Mouse (Mus musculus) liver, embryonic 11.5 days (tissue): ENCODE measurements at regions not wholly inside any gene's neighbourhood (a gene's known extent, or its start where the extent isn't known, plus 50 kb on each side); places are given as distances from the start of the nearest gene placed in this dataset.

Experiments
- ATAC-seq: fragments of 200-750 bp; cut with Nextera tagmentation; replicated peaks from 2 replicates; pipeline ENCODE4 v1.8.0; 2017; ENCODE audit warnings: moderate number of reproducible peaks, mild to moderate bottlenecking, moderate TSS enrichment, moderate library complexity; ENCODE audit not compliant: low FRiP score
- DNase-seq: peaks from one replicate; pipeline ENCODE4 v3.0.0-alpha.2; 2017; ENCODE audit warnings: low spot score
- H3K27ac ChIP-seq: fragments of 300-500 bp; sonication (generic); 2 replicates; pipeline ENCODE4 v1.5.1; 2014; ENCODE audit warnings: mild to moderate bottlenecking, low read depth, low read length, control low read depth
- H3K27me3 ChIP-seq: fragments of 300-500 bp; sonication (generic); replicated peaks from 2 replicates; pipeline ENCODE4 v1.6.1; 2014; ENCODE audit warnings: low read length, mixed read lengths; ENCODE audit not compliant: control insufficient read depth, insufficient read depth
- H3K36me3 ChIP-seq: fragments of 300-500 bp; sonication (generic); 2 replicates; pipeline ENCODE4 v1.6.1; 2014; ENCODE audit warnings: mild to moderate bottlenecking, low read length, moderate library complexity, mixed read lengths; ENCODE audit not compliant: control insufficient read depth, insufficient read depth
- H3K4me1 ChIP-seq: fragments of 300-500 bp; sonication (generic); replicated peaks from 2 replicates; pipeline ENCODE4 v1.6.1; 2014; ENCODE audit warnings: low read length, mixed read lengths; ENCODE audit not compliant: control insufficient read depth, insufficient read depth
- H3K4me2 ChIP-seq: fragments of 300-500 bp; sonication (generic); 2 replicates; pipeline ENCODE4 v1.6.1; 2014; ENCODE audit warnings: mild to moderate bottlenecking, control low read depth, moderate library complexity
- H3K4me3 ChIP-seq: fragments of 300-500 bp; sonication (generic); 2 replicates; pipeline ENCODE4 v1.5.1; 2014; ENCODE audit warnings: low read depth, low read length, control low read depth
- H3K9ac ChIP-seq: fragments of 300-500 bp; sonication (generic); 2 replicates; pipeline ENCODE4 v1.6.1; 2014; ENCODE audit warnings: low read depth, low read length, control low read depth
- H3K9me3 ChIP-seq: fragments of 300-500 bp; sonication (generic); 2 replicates; pipeline ENCODE4 v1.6.1; 2016; ENCODE audit warnings: low read length, inconsistent platforms, mixed read lengths; ENCODE audit not compliant: control insufficient read depth
- WGBS: fragments of 180-500 bp; shearing (Covaris S2); extraction: QIAGEN DNeasy Blood & Tissue Kit; methylation state at CpG from one replicate; pipeline ENCODE4 v1.1.7; 2014; 5-methylcytosine and 5-hydroxymethylcytosine counted together

- Histone ChIP-seq H3K27ac (no peak overlapping the region), H3K4me1 (no peaks in the 10 kb centered on the region), H3K4me2 (no peak overlapping the region), H3K4me3 (no peak overlapping the region), H3K9ac (no peak overlapping the region), H3K36me3 (no peaks in the 10 kb centered on the region), H3K9me3 (no peaks in the 10 kb centered on the region), H3K27me3 (no peaks in the 10 kb centered on the region)
- ATAC-seq (no peak), DNase-seq (no peak)
- WGBS: 46% methylated on average over 4 of the region's 4 CpGs
Observed at GRCm38 (mm10) chr2:46360049-46360712, 1243.0 kb upstream of the Zeb2 start.

GRCm38 (mm10) chr2:46358225-46358624, 1241.0 kb upstream of the Zeb2 start:
- Histone ChIP-seq H3K27ac (no peak overlapping the region), H3K4me1 (no peaks in the 10 kb centered on the region), H3K27me3 (no peaks in the 10 kb centered on the region), H3K4me2 (no peak overlapping the region), H3K9ac (no peak overlapping the region), H3K36me3 (no peaks in the 10 kb centered on the region), H3K4me3 (no peak overlapping the region), H3K9me3 (no peaks in the 10 kb centered on the region)
- DNase-seq (no peak), ATAC-seq (no peak)
- 86% methylated on average over 3 of the region's 3 CpGs for WGBS

- Histone ChIP-seq H3K4me1 (no peaks in the 10 kb centered on the region), H3K27ac (no peak overlapping the region), H3K9ac (no peak overlapping the region), H3K9me3 (no peaks in the 10 kb centered on the region), H3K4me3 (no peak overlapping the region), H3K27me3 (no peaks in the 10 kb centered on the region), H3K4me2 (no peak overlapping the region), H3K36me3 (no peaks in the 10 kb centered on the region)
- ATAC-seq (no peak), DNase-seq (no peak)
- 78% methylated on average over 3 of the region's 3 CpGs for WGBS
Observed at GRCm38 (mm10) chr2:46356651-46357050, 1239.5 kb upstream of the Zeb2 start.

GRCm38 (mm10) chr2:46340694-46341093, 1223.5 kb upstream of the Zeb2 start:
- no peak for DNase-seq
- no peaks in the 10 kb centered on the region for H3K27me3 ChIP-seq
- H3K36me3 ChIP-seq: no peaks in the 10 kb centered on the region
- WGBS: 75% methylated on average over 4 of the region's 4 CpGs
- H3K4me2 ChIP-seq: no peak overlapping the region
- no peak overlapping the region for H3K4me3 ChIP-seq
- no peaks in the 10 kb centered on the region for H3K4me1 ChIP-seq
- H3K9ac ChIP-seq: no peak overlapping the region
- no peak overlapping the region for H3K27ac ChIP-seq
- no peaks in the 10 kb centered on the region for H3K9me3 ChIP-seq
- ATAC-seq: no peak

- H3K36me3 ChIP-seq: no peaks in the 10 kb centered on the region
- no peaks in the 10 kb centered on the region for H3K9me3 ChIP-seq
- no peak for DNase-seq
- no peak overlapping the region for H3K9ac ChIP-seq
- H3K4me1 ChIP-seq: no peaks in the 10 kb centered on the region
- no peak overlapping the region for H3K4me2 ChIP-seq
- H3K27ac ChIP-seq: no peak overlapping the region
- no peak overlapping the region for H3K4me3 ChIP-seq
- no peaks in the 10 kb centered on the region for H3K27me3 ChIP-seq
- WGBS: 69% methylated on average over 2 of the region's 2 CpGs
- no peak for ATAC-seq
Observed at GRCm38 (mm10) chr2:46316666-46317065, 1199.5 kb upstream of the Zeb2 start.

GRCm38 (mm10) chr2:46315243-46315642, 1198.0 kb upstream of the Zeb2 start:
- no peaks in the 10 kb centered on the region for H3K27me3 ChIP-seq
- no peak overlapping the region for H3K4me2 ChIP-seq
- no peak overlapping the region for H3K4me3 ChIP-seq
- ATAC-seq: no peak
- WGBS: 79% methylated on average over 3 of the region's 3 CpGs
- H3K36me3 ChIP-seq: no peaks in the 10 kb centered on the region
- H3K27ac ChIP-seq: no peak overlapping the region
- no peak for DNase-seq
- no peaks in the 10 kb centered on the region for H3K4me1 ChIP-seq
- no peaks in the 10 kb centered on the region for H3K9me3 ChIP-seq
- H3K9ac ChIP-seq: no peak overlapping the region

GRCm38 (mm10) chr2:46307582-46308153, 1190.5 kb upstream of the Zeb2 start:
- H3K4me1 ChIP-seq: no peaks in the 10 kb centered on the region

GRCm38 (mm10) chr2:46302627-46303026, 1185.4 kb upstream of the Zeb2 start:
- 49% methylated on average over 1 of the region's 1 CpGs for WGBS
- Histone ChIP-seq H3K9ac (no peak overlapping the region), H3K27ac (no peak overlapping the region), H3K4me2 (no peak overlapping the region), H3K4me3 (no peak overlapping the region), H3K9me3 (no peaks in the 10 kb centered on the region), H3K4me1 (no peaks in the 10 kb centered on the region), H3K27me3 (no peaks in the 10 kb centered on the region), H3K36me3 (no peaks in the 10 kb centered on the region)
- ATAC-seq (no peak), DNase-seq (no peak)

More at GRCm38 (mm10) chr2:46307582-46308153, 1190.5 kb upstream of the Zeb2 start:
- ATAC-seq: no peak
- 85% methylated on average over 2 of the region's 2 CpGs for WGBS
- no peak overlapping the region for H3K27ac ChIP-seq
- no peak overlapping the region for H3K4me3 ChIP-seq
- H3K4me2 ChIP-seq: no peak overlapping the region
- H3K9me3 ChIP-seq: no peaks in the 10 kb centered on the region
- H3K27me3 ChIP-seq: no peaks in the 10 kb centered on the region
- no peaks in the 10 kb centered on the region for H3K36me3 ChIP-seq
- H3K9ac ChIP-seq: no peak overlapping the region
- DNase-seq: no peak

- 71% methylated on average over 2 of the region's 2 CpGs for WGBS
- Histone ChIP-seq H3K9me3 (no peaks in the 10 kb centered on the region), H3K9ac (no peak overlapping the region), H3K4me1 (no peaks in the 10 kb centered on the region), H3K36me3 (no peaks in the 10 kb centered on the region), H3K27me3 (no peaks in the 10 kb centered on the region), H3K4me2 (no peak overlapping the region), H3K4me3 (no peak overlapping the region), H3K27ac (no peak overlapping the region)
- ATAC-seq (no peak), DNase-seq (no peak)
Observed at GRCm38 (mm10) chr2:46297274-46297843, 1180.2 kb upstream of the Zeb2 start.
